Mouse (Mus musculus) MEL (cell line): ENCODE results near the gene Gm49384. TPM values are rescaled to one million over a fixed set of nuclear protein-coding genes. Genes with fewer than 3 reads are reported as not detected.
A peak's percentile ranks its signal among the peaks of the same experiment; 100 is the strongest.

ENCODE experiments used
- DNase-seq: peaks from one replicate; pipeline ENCODE4 v3.0.0; 2011; ENCODE audit warnings: low read depth, low spot score
- H3K27ac ChIP-seq: 2 replicates; pipeline ENCODE4 v1.5.1; 2012; ENCODE audit warnings: low read depth, mild to moderate bottlenecking, control low read depth, low read length, moderate library complexity; ENCODE audit not compliant: control insufficient read depth
- H3K27me3 ChIP-seq, 2 experiments: fragments of 150-350 bp in 1 of 2; sonication (generic) in 1 of 2; 2 replicates each; pipeline ENCODE4 v1.6.1; 2012; ENCODE audit warnings: low read length in 2 of 2, mild to moderate bottlenecking in 2 of 2, improper control_type of control experiment in 1 of 2, moderate library complexity in 1 of 2; ENCODE audit not compliant: insufficient read depth in 2 of 2, control insufficient read depth in 1 of 2
- H3K36me3 ChIP-seq, 2 experiments: 2 replicates each; pipeline ENCODE4 v1.6.1; 2012 to 2014; ENCODE audit warnings: low read length in 2 of 2, improper control_type of control experiment in 1 of 2, inconsistent platforms in 1 of 2, mild to moderate bottlenecking in 1 of 2; ENCODE audit not compliant: insufficient read depth in 2 of 2, control insufficient read depth in 1 of 2
- H3K4me1 ChIP-seq, 2 experiments: fragments of 150-350 bp in 1 of 2; sonication (generic) in 1 of 2; 2 replicates each; pipeline ENCODE4 v1.6.1; 2012; ENCODE audit warnings: low read length in 2 of 2, improper control_type of control experiment in 1 of 2, mild to moderate bottlenecking in 1 of 2; ENCODE audit not compliant: insufficient read depth in 2 of 2, control insufficient read depth in 1 of 2
- H3K4me3 ChIP-seq, 2 experiments: fragments of 150-350 bp in 1 of 2; sonication (generic) in 1 of 2; 2 replicates each; pipeline ENCODE4 v1.5.1; 2012; ENCODE audit warnings: low read depth in 2 of 2, low read length in 2 of 2, mild to moderate bottlenecking in 2 of 2, moderate library complexity in 2 of 2, control low read depth in 1 of 2, improper control_type of control experiment in 1 of 2; ENCODE audit not compliant: control insufficient read depth in 1 of 2, insufficient read depth in 1 of 2
- H3K79me2 ChIP-seq: 2 replicates; pipeline ENCODE4 v1.6.1; 2012; ENCODE audit warnings: mild to moderate bottlenecking, low read length, moderate library complexity; ENCODE audit not compliant: control insufficient read depth, poor library complexity, insufficient read depth
- H3K9ac ChIP-seq: 2 replicates; pipeline ENCODE4 v1.6.1; 2012; ENCODE audit warnings: low read depth, mild to moderate bottlenecking, control low read depth, low read length, moderate library complexity; ENCODE audit not compliant: control insufficient read depth, poor library complexity, severe bottlenecking
- H3K9me3 ChIP-seq: fragments of 150-350 bp; sonication (generic); replicated peaks from 2 replicates; pipeline ENCODE4 v1.6.1; 2012; ENCODE audit warnings: mild to moderate bottlenecking, low read length, improper control_type of control experiment, moderate library complexity; ENCODE audit not compliant: insufficient read depth
- BHLHE40 ChIP-seq: IDR thresholded peaks from 2 replicates; pipeline ENCODE4 v1.6.1; 2012; ENCODE audit warnings: low read depth, mild to moderate bottlenecking, inconsistent platforms, low read length, improper control_type of control experiment, borderline replicate concordance
- CHD1 ChIP-seq: IDR thresholded peaks from 2 replicates; pipeline ENCODE4 v1.6.1; 2012; ENCODE audit warnings: low read depth, mild to moderate bottlenecking, inconsistent platforms, low read length, improper control_type of control experiment
- E2F4 ChIP-seq: IDR thresholded peaks from 2 replicates; pipeline ENCODE4 v1.6.1; 2011; ENCODE audit warnings: low read depth, low read length, improper control_type of control experiment, borderline replicate concordance
- ELF1 ChIP-seq: IDR thresholded peaks from 2 replicates; pipeline ENCODE4 v1.6.1; 2014; ENCODE audit warnings: low read depth, mild to moderate bottlenecking, inconsistent platforms, low read length, improper control_type of control experiment, moderate library complexity
- ETS1 ChIP-seq: IDR thresholded peaks from 2 replicates; pipeline ENCODE4 v1.6.1; 2012; ENCODE audit warnings: low read depth, mild to moderate bottlenecking, inconsistent platforms, low read length, improper control_type of control experiment, moderate library complexity
- GABPA ChIP-seq: IDR thresholded peaks from 2 replicates; pipeline ENCODE4 v1.6.1; 2012; ENCODE audit warnings: low read depth, mild to moderate bottlenecking, inconsistent platforms, low read length, improper control_type of control experiment, moderate library complexity
- KAT2A ChIP-seq: conservative IDR thresholded peaks from 2 replicates; pipeline ENCODE4 v1.6.1; 2012; ENCODE audit warnings: low read depth, low read length, improper control_type of control experiment, inconsistent platforms
- NRF1 ChIP-seq: IDR thresholded peaks from 2 replicates; pipeline ENCODE4 v1.6.1; 2014; ENCODE audit warnings: low read depth, mild to moderate bottlenecking, inconsistent platforms, low read length, improper control_type of control experiment, moderate library complexity; ENCODE audit not compliant: poor library complexity, insufficient read depth, severe bottlenecking
- POLR2A ChIP-seq, 2 experiments: IDR thresholded peaks; 2 replicates each; pipeline ENCODE4 v1.6.1; 2011 to 2012; ENCODE audit warnings: low read length in 2 of 2, mild to moderate bottlenecking in 2 of 2, control low read depth in 1 of 2, improper control_type of control experiment in 1 of 2, low read depth in 1 of 2, moderate library complexity in 1 of 2; ENCODE audit not compliant: control insufficient read depth in 1 of 2, insufficient read depth in 1 of 2, poor library complexity in 1 of 2
- POLR2AphosphoS2 ChIP-seq: IDR thresholded peaks from 2 replicates; pipeline ENCODE4 v1.6.1; 2011; ENCODE audit warnings: low read length, improper control_type of control experiment
- SMC3 ChIP-seq: IDR thresholded peaks from 2 replicates; pipeline ENCODE4 v1.6.1; 2011; ENCODE audit warnings: low read depth, low read length, improper control_type of control experiment
- TAL1 ChIP-seq: IDR thresholded peaks from 2 replicates; pipeline ENCODE4 v1.6.1; 2012; ENCODE audit warnings: mild to moderate bottlenecking, inconsistent platforms, low read length, moderate library complexity, mixed read lengths
- TBP ChIP-seq: IDR thresholded peaks from 2 replicates; pipeline ENCODE4 v1.8.0; 2011; ENCODE audit warnings: low read depth, low read length, improper control_type of control experiment
- USF2 ChIP-seq, 2 experiments: IDR thresholded peaks; 2 replicates each; pipeline ENCODE4 v1.6.1; 2011 to 2012; ENCODE audit warnings: improper control_type of control experiment in 2 of 2, low read length in 2 of 2, borderline replicate concordance in 1 of 2, inconsistent platforms in 1 of 2, low read depth in 1 of 2, mild to moderate bottlenecking in 1 of 2; ENCODE audit not compliant: insufficient read depth in 1 of 2
- ZC3H11A ChIP-seq: IDR thresholded peaks from 2 replicates; pipeline ENCODE4 v1.6.1; 2012; ENCODE audit warnings: low read depth, mild to moderate bottlenecking, inconsistent platforms, low read length, improper control_type of control experiment
- polyA plus RNA-seq, 2 experiments: library from polyadenylated mRNA; stranded (reverse) in 1 of 2; unstranded in 1 of 2; fragments of >175 nt in 1 of 2; fragments of >200 nt in 1 of 2; gene quantifications; 2 replicates each; pipeline versions ENCODE4 v1.2.1 to v1.2.4; 2012; ENCODE audit warnings: low replicate concordance in 2 of 2, low read depth in 1 of 2; ENCODE audit not compliant: insufficient read length in 2 of 2, insufficient read depth in 1 of 2, missing spikeins in 1 of 2
- total RNA-seq: library from RNA; depleted of rRNA; stranded (reverse); fragments of 300-350 nt; gene quantifications from 2 replicates; pipeline ENCODE4 v1.2.3, GENCODE M21; 2012

The Gm49384 gene
- total and polyA plus RNA-seq, 3 experiments: 26.2 to 28.5 TPM; not detected in 1

DNA sequence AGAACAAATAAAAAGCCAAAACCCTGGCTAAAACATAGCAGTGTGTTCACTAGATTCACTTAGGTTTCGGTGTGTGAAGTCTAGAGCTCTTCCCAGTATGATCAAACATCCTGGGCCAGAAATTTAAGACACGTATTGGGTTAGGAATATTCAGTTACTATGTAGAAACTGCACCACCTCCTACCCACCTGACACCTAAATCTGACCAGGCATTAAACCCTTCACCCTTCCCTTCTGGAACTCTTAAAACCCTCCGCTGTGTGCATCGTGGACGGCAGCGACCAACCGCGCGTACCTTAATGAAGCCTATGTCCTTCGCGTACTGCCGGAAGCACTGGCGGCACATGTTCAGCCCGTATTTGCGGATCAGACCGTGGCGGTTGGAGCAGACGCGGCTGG lies 45.7 kb downstream of the Gm49384 start:
- peak; percentile 55 for DNase-seq
- H3K27me3 ChIP-seq: no peaks in the 10 kb centered on the region
- H3K4me1 ChIP-seq: peaks cover 0 to 11% of the 10 kb centered on the region in 2 experiments; a peak in 3 of 4 replicates
- peak overlapping the region; percentile 87 to 100 for H3K4me3 ChIP-seq
- peak overlapping the region; percentile 99 for H3K9ac ChIP-seq
- H3K79me2 ChIP-seq: peaks cover 11% of the 10 kb centered on the region
- TF ChIP-seq ETS1 (no peak), CHD1 (peak; percentile 58)
- H3K9me3 ChIP-seq: no peaks in the 10 kb centered on the region
- peak overlapping the region; percentile 93 for H3K27ac ChIP-seq
- H3K36me3 ChIP-seq: peaks cover 8 to 18% of the 10 kb centered on the region in 2 experiments

DNA sequence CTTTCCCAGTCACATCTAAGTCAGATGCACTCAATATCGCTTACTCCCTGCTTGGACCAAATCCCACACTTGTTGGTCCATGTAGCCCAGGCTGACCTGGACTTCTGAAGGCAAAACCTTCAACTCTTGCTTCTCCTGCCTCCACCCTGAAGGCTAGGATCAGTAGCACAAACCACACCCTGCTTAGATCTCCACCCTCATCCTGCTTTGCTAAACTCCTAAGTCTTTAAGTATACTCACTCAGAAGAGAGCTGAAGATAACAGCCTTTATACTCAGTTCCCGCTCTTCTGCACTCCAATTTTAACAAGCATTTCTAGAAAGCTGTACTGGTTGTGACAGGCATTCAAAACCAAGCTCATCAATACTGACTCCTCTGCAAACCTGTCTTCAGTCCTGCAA lies 47.0 kb downstream of the Gm49384 start:
- TF ChIP-seq ZC3H11A (no peak), USF2 (IDR thresholded peaks at IDR 0.05; ENCODE audit: borderline replicate concordance in 1 of 2, insufficient read depth in 1 of 2, low read depth in 1 of 2, low read length in 2 of 2) (no peak; a peak in 1 of 4 replicates), ELF1 (no peak), GABPA (no peak), CHD1 (0 out of 2 replicates have a peak, but pooled peaks have one; percentile 34), TBP (0 out of 2 replicates have a peak, but pooled peaks have one; percentile 5), E2F4 (no peak), SMC3 (no peak), POLR2AphosphoS2 (peak; percentile 20; the same call in 1 of the 2 replicates), POLR2A (IDR thresholded peaks at IDR 0.05; ENCODE audit: control insufficient read depth in 1 of 2, insufficient read depth in 1 of 2, low read depth in 1 of 2, low read length in 2 of 2, poor library complexity in 1 of 2) (peak; percentile 4 to 48; a peak in 2 of 4 replicates), KAT2A (no peak)
- TF ChIP-seq, all 39 proteins: peak for 4

DNA sequence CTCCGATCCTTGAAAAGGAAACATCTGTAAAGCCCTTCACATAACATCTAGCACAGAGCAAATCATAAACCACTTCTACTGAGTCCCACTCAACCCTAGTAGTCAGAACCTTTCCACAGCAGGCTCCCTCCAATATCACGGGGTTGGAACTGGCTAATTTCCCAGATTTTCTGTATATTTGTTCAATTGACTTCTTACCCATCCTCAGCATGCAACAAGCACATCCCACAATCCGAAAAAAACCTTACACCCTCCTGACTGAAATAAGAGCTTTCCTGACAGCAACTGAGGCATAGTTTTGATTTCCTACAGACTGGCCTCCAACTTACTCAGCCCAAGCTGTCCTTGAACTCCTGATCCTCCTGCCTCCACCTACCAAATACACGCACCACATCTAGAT lies 47.6 kb downstream of the Gm49384 start:
- Histone ChIP-seq H3K4me1 (peaks cover 0 to 7% of the 10 kb centered on the region in 2 experiments; a peak in 3 of 4 replicates), H3K9me3 (no peaks in the 10 kb centered on the region), H3K9ac (no peak overlapping the region), H3K27me3 (no peaks in the 10 kb centered on the region), H3K36me3 (peaks cover 8 to 17% of the 10 kb centered on the region in 2 experiments), H3K4me3 (no peak overlapping the region), H3K79me2 (peaks cover 11% of the 10 kb centered on the region), H3K27ac (no peak overlapping the region)
- peak; percentile 53 for DNase-seq
- peak in 1 of 2 experiments; percentile 62; a peak in 2 of 4 replicates for TF ChIP-seq POLR2A (IDR thresholded peaks at IDR 0.05; ENCODE audit: control insufficient read depth in 1 of 2, insufficient read depth in 1 of 2, low read depth in 1 of 2, low read length in 2 of 2, poor library complexity in 1 of 2)
- TF ChIP-seq NRF1: no peak
- TF ChIP-seq TAL1: no peak
- TF ChIP-seq POLR2AphosphoS2: peak; percentile 71
- TF ChIP-seq BHLHE40: no peak
- no peak for TF ChIP-seq USF2 (IDR thresholded peaks at IDR 0.05; ENCODE audit: borderline replicate concordance in 1 of 2, insufficient read depth in 1 of 2, low read depth in 1 of 2, low read length in 2 of 2)

More for the DNA sequence above, 47.0 kb downstream of the Gm49384 start:
- Histone ChIP-seq H3K79me2 (peaks cover 11% of the 10 kb centered on the region), H3K36me3 (peaks cover 8 to 17% of the 10 kb centered on the region in 2 experiments), H3K4me3 (peak overlapping the region in 1 of 2 experiments; percentile 100; a peak in 2 of 4 replicates), H3K9ac (peak overlapping the region; percentile 99), H3K27me3 (no peaks in the 10 kb centered on the region), H3K9me3 (no peaks in the 10 kb centered on the region), H3K27ac (peak overlapping the region; percentile 93), H3K4me1 (peaks cover 0 to 7% of the 10 kb centered on the region in 2 experiments; a peak in 3 of 4 replicates)
- DNase-seq: no peak
